Mouse (Mus musculus) E14TG2a.4 (cell line): ENCODE measurements around the gene Cabin1.

Experiments
- CTCF ChIP-seq: conservative IDR thresholded peaks from 2 replicates; pipeline ENCODE4 v1.5.1; 2014; ENCODE audit warnings: low read length
- NANOG ChIP-seq: IDR thresholded peaks from 2 replicates; pipeline ENCODE4 v1.6.1; 2014; ENCODE audit warnings: borderline replicate concordance, low read length, mixed read lengths
- POU5F1 ChIP-seq: IDR thresholded peaks from 2 replicates; pipeline ENCODE4 v1.6.1; 2014; ENCODE audit warnings: low read length, borderline replicate concordance

- no peak for TF ChIP-seq CTCF
- TF ChIP-seq POU5F1 = no peak
- TF ChIP-seq NANOG = no peak
Measured at GRCm38 (mm10) chr10:75627490-75627889, 136.7 kb downstream of the Cabin1 start.
